Comparison of ENCODE assay signal across 21 mouse cellular contexts in the genomic region with DNA sequence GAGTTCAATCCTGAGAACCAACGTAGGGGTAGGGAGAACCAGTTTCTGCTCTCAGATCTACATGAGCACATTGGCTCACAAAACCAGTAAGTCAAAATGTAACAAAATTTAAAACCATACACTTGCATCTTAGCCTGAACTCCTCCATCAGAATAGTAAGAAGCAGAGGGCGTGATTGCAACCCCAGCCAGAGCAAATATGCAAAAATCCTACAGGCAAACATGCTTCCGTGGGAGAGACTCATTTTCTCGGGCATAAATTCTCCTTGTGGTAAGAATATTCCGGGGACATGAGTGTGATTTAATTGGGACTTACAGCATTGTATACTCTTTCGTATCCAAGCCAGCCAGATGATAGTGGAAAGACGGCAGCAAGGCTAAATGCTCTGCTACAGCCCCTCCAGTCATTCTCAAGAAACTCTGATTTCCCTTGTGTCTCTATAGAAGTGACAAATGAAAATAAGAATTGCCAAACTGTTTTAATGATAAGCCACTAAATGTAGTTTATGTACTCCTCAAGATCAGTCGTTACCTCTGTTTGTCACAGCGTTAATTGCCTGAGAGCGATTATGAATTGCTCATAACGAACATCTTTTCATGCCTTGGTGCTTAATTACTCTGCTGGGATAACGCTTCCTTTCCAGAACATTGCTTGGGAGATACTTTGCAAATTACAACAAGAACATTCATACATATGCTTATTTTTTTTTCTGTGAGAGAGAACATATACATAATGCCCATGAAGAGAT.
DNase-seq lines count a peak whose midpoint lies in the region; ATAC-seq and TF ChIP-seq lines count a peak whose summit lies in the region.
"Had no signal": no experiment of that assay in that cellular context is flagged by ENCODE, and none has a peak within 500 bp of the region (broad histone marks: within the 10 kb centered on the region; RNA-seq: fewer than 3 reads in every experiment).

No protein-coding gene starts in this region.

- H3K4me3 ChIP-seq in hindbrain, embryonic 14.5 days (replicated peaks; ENCODE audit: low read length): no peak overlapping the region
- no peak overlapping the region for H3K4me3 ChIP-seq in hindbrain, embryonic 12.5 days
- no peak overlapping the region for H3K4me3 ChIP-seq in midbrain, embryonic 15.5 days
- no peak overlapping the region for H3K4me3 ChIP-seq in midbrain, embryonic 13.5 days (replicated peaks)
- H3K4me3 ChIP-seq in forebrain, embryonic 16.5 days (replicated peaks; ENCODE audit: low read length): no peak overlapping the region
- H3K4me3 ChIP-seq in lung, adult 2 months (replicated peaks; ENCODE audit: extremely low read depth, low read depth, low read length): no peak overlapping the region
- H3K4me3 ChIP-seq: hindbrain, embryonic 13.5 days; intestine, embryonic 15.5 days; limb, embryonic 15.5 days; lung, embryonic 15.5 days; stomach, embryonic 15.5 days had no signal

- no peaks in the 10 kb centered on the region for H3K27me3 ChIP-seq in hindbrain, embryonic 14.5 days (ENCODE audit: control insufficient read depth, insufficient read depth, low read length)
- no peaks in the 10 kb centered on the region for H3K27me3 ChIP-seq in hindbrain, embryonic 12.5 days
- H3K27me3 ChIP-seq in midbrain, embryonic 15.5 days (replicated peaks): no peaks in the 10 kb centered on the region
- no peaks in the 10 kb centered on the region for H3K27me3 ChIP-seq in midbrain, embryonic 13.5 days
- H3K27me3 ChIP-seq in forebrain, embryonic 16.5 days (replicated peaks; ENCODE audit: control insufficient read depth, insufficient read depth, low read length): no peaks in the 10 kb centered on the region
- H3K27me3 ChIP-seq: hindbrain, embryonic 13.5 days; intestine, embryonic 15.5 days; limb, embryonic 15.5 days; lung, embryonic 15.5 days; stomach, embryonic 15.5 days had no signal

- no peak for TF ChIP-seq POLR2A in lung, adult 2 months (IDR thresholded peaks at IDR 0.05; ENCODE audit: borderline replicate concordance, extremely low read depth, low read depth, low read length)

- WGBS in hindbrain, embryonic 14.5 days: 63% methylated on average over 12 of the region's 12 CpGs
- 85% methylated on average over 12 of the region's 12 CpGs for WGBS in hindbrain, embryonic 12.5 days
- WGBS in midbrain, embryonic 15.5 days: 67% methylated on average over 12 of the region's 12 CpGs
- WGBS in midbrain, embryonic 13.5 days: 80% methylated on average over 12 of the region's 12 CpGs
- WGBS in forebrain, embryonic 16.5 days: 41% methylated on average over 12 of the region's 12 CpGs
- 91% methylated on average over 12 of the region's 12 CpGs for WGBS in lung, adult 2 months

- no peak; the same call in 1 of the 2 replicates for ATAC-seq in hindbrain, embryonic 14.5 days (ENCODE audit: low FRiP score)
- ATAC-seq in hindbrain, embryonic 12.5 days (ENCODE audit: low FRiP score): no peak
- 0 out of 2 replicates have a peak, but pooled peaks have one; percentile 24 for ATAC-seq in midbrain, embryonic 15.5 days (replicated peaks)
- no peak for ATAC-seq in midbrain, embryonic 13.5 days
- peak; percentile 71 for ATAC-seq in forebrain, embryonic 16.5 days
- ATAC-seq: activated CD4-positive, CD25-positive, alpha-beta regulatory T cell, adult 4 months; intestine, embryonic 15.5 days had no signal

- no peak for TF ChIP-seq CTCF in lung, adult 2 months (IDR thresholded peaks at IDR 0.05; ENCODE audit: insufficient read depth, low read length)

- H3K9ac ChIP-seq in hindbrain, embryonic 14.5 days: no peak overlapping the region
- H3K9ac ChIP-seq in hindbrain, embryonic 12.5 days: no peak overlapping the region
- no peak overlapping the region for H3K9ac ChIP-seq in midbrain, embryonic 15.5 days
- no peak overlapping the region for H3K9ac ChIP-seq in midbrain, embryonic 13.5 days (replicated peaks)
- no peak overlapping the region for H3K9ac ChIP-seq in forebrain, embryonic 16.5 days (replicated peaks; ENCODE audit: low read depth, low read length)
- H3K9ac ChIP-seq: hindbrain, embryonic 13.5 days; intestine, embryonic 15.5 days; limb, embryonic 15.5 days; liver, embryonic 14.5 days; lung, embryonic 15.5 days; stomach, embryonic 15.5 days had no signal

- no peaks in the 10 kb centered on the region for H3K9me3 ChIP-seq in hindbrain, embryonic 14.5 days (ENCODE audit: control insufficient read depth, low read length)
- no peaks in the 10 kb centered on the region for H3K9me3 ChIP-seq in hindbrain, embryonic 12.5 days (replicated peaks)
- no peaks in the 10 kb centered on the region for H3K9me3 ChIP-seq in midbrain, embryonic 15.5 days
- no peaks in the 10 kb centered on the region for H3K9me3 ChIP-seq in midbrain, embryonic 13.5 days
- H3K9me3 ChIP-seq in forebrain, embryonic 16.5 days (ENCODE audit: control insufficient read depth, low read length): no peaks in the 10 kb centered on the region
- H3K9me3 ChIP-seq: hindbrain, embryonic 13.5 days; intestine, embryonic 15.5 days; limb, embryonic 15.5 days; lung, embryonic 15.5 days; stomach, embryonic 15.5 days had no signal

- DNase-seq in hindbrain, embryonic 14.5 days (ENCODE audit: low spot score): no peak
- DNase-seq in brain, adult 2 months (ENCODE audit: low read depth, low spot score): peak; percentile 42
- DNase-seq in lung, adult 2 months: no peak
- DNase-seq in natural killer cell, adult 2 months (ENCODE audit: low spot score in 2 of 2): no peak
- DNase-seq: adrenal gland, postnatal 10 days; cerebellum, adult 9-10 months; kidney, adult 8-10 months; kidney, postnatal 10 days; lung, postnatal 36 days; thymus, postnatal 25 days had no signal

- peak overlapping the region; percentile 40; the same call in 1 of the 2 replicates for H3K27ac ChIP-seq in hindbrain, embryonic 14.5 days
- H3K27ac ChIP-seq in hindbrain, embryonic 12.5 days: no peak overlapping the region
- no peak overlapping the region for H3K27ac ChIP-seq in midbrain, embryonic 15.5 days
- H3K27ac ChIP-seq in midbrain, embryonic 13.5 days: no peak overlapping the region
- peak overlapping the region; percentile 56 for H3K27ac ChIP-seq in forebrain, embryonic 16.5 days (ENCODE audit: low read length)
- H3K27ac ChIP-seq: hindbrain, embryonic 13.5 days; intestine, embryonic 15.5 days; limb, embryonic 15.5 days; liver, embryonic 14.5 days; lung, embryonic 15.5 days; stomach, embryonic 15.5 days had no signal

- no peaks in the 10 kb centered on the region for H3K36me3 ChIP-seq in hindbrain, embryonic 14.5 days (replicated peaks; ENCODE audit: control insufficient read depth, insufficient read depth)
- no peaks in the 10 kb centered on the region for H3K36me3 ChIP-seq in hindbrain, embryonic 12.5 days
- H3K36me3 ChIP-seq in midbrain, embryonic 15.5 days (replicated peaks): no peaks in the 10 kb centered on the region
- no peaks in the 10 kb centered on the region for H3K36me3 ChIP-seq in midbrain, embryonic 13.5 days
- H3K36me3 ChIP-seq in forebrain, embryonic 16.5 days (ENCODE audit: control insufficient read depth, insufficient read depth): no peaks in the 10 kb centered on the region
- H3K36me3 ChIP-seq: hindbrain, embryonic 13.5 days; intestine, embryonic 15.5 days; limb, embryonic 15.5 days had no signal

- no peak overlapping the region for H3K4me2 ChIP-seq in hindbrain, embryonic 14.5 days (replicated peaks)
- H3K4me2 ChIP-seq in hindbrain, embryonic 12.5 days (replicated peaks): no peak overlapping the region
- H3K4me2 ChIP-seq in midbrain, embryonic 15.5 days: no peak overlapping the region
- H3K4me2 ChIP-seq in midbrain, embryonic 13.5 days (replicated peaks): no peak overlapping the region
- no peak overlapping the region for H3K4me2 ChIP-seq in forebrain, embryonic 16.5 days (ENCODE audit: low read length)
- H3K4me2 ChIP-seq: hindbrain, embryonic 13.5 days; intestine, embryonic 15.5 days; limb, embryonic 15.5 days; lung, embryonic 15.5 days; stomach, embryonic 15.5 days had no signal

- peaks cover 5% of the 10 kb centered on the region; the same call in 1 of the 2 replicates for H3K4me1 ChIP-seq in hindbrain, embryonic 14.5 days (replicated peaks; ENCODE audit: control insufficient read depth, insufficient read depth, low read length)
- H3K4me1 ChIP-seq in hindbrain, embryonic 12.5 days: no peaks in the 10 kb centered on the region
- 0 out of 2 replicates have a peak, but pooled peaks cover 4% of the 10 kb centered on the region for H3K4me1 ChIP-seq in midbrain, embryonic 15.5 days
- H3K4me1 ChIP-seq in midbrain, embryonic 13.5 days (replicated peaks): peaks cover 7% of the 10 kb centered on the region
- H3K4me1 ChIP-seq in forebrain, embryonic 16.5 days (replicated peaks; ENCODE audit: control insufficient read depth, insufficient read depth, low read length): peaks cover 12% of the 10 kb centered on the region
- H3K4me1 ChIP-seq in lung, adult 2 months (ENCODE audit: control insufficient read depth, insufficient read depth, low read length): no peaks in the 10 kb centered on the region
- H3K4me1 ChIP-seq: intestine, embryonic 15.5 days; limb, embryonic 15.5 days; lung, embryonic 15.5 days; stomach, embryonic 15.5 days had no signal

Comparison
In these comparisons a context has a peak if more than half of its experiments do, and no peak if none do; other contexts are left out.
1. ATAC-seq: peak in midbrain, embryonic 15.5 days (single experiment) and forebrain, embryonic 16.5 days (single experiment); none in hindbrain, embryonic 14.5 days (single experiment), hindbrain, embryonic 12.5 days (single experiment) and midbrain, embryonic 13.5 days (single experiment).
2. H3K27ac ChIP-seq: peak in hindbrain, embryonic 14.5 days (single experiment) and forebrain, embryonic 16.5 days (single experiment); none in hindbrain, embryonic 12.5 days (single experiment), midbrain, embryonic 15.5 days (single experiment) and midbrain, embryonic 13.5 days (single experiment).